Mouse (Mus musculus) forebrain, embryonic 16.5 days (tissue): ENCODE measurements around the gene Unc93b1. TPM values are rescaled to one million over a fixed set of nuclear protein-coding genes. Genes with fewer than 3 reads are reported as not detected.

Experiments used
- ATAC-seq: fragments of 200-750 bp; cut with Nextera tagmentation; 2 replicates; pipeline ENCODE4 v1.8.0; 2017; ENCODE audit warnings: mild to moderate bottlenecking, moderate library complexity
- H3K27ac ChIP-seq: fragments of 300-500 bp; sonication (generic); 2 replicates; pipeline ENCODE4 v1.5.1; 2014; ENCODE audit warnings: low read length, control low read depth
- H3K27me3 ChIP-seq: fragments of 300-500 bp; sonication (generic); replicated peaks from 2 replicates; pipeline ENCODE4 v1.6.1; 2014; ENCODE audit warnings: low read length; ENCODE audit not compliant: control insufficient read depth, insufficient read depth
- H3K36me3 ChIP-seq: fragments of 300-500 bp; sonication (generic); 2 replicates; pipeline ENCODE4 v1.6.1; 2014; ENCODE audit not compliant: control insufficient read depth, insufficient read depth
- H3K4me1 ChIP-seq: fragments of 300-500 bp; sonication (generic); replicated peaks from 2 replicates; pipeline ENCODE4 v1.6.1; 2014; ENCODE audit warnings: low read length; ENCODE audit not compliant: control insufficient read depth, insufficient read depth
- H3K4me2 ChIP-seq: fragments of 300-500 bp; sonication (generic); 2 replicates; pipeline ENCODE4 v1.6.1; 2014; ENCODE audit warnings: mild to moderate bottlenecking, low read length, control low read depth
- H3K4me3 ChIP-seq: fragments of 300-500 bp; sonication (generic); replicated peaks from 2 replicates; pipeline ENCODE4 v1.5.1; 2014; ENCODE audit warnings: mild to moderate bottlenecking, low read length, control low read depth
- H3K9ac ChIP-seq: fragments of 300-500 bp; sonication (generic); replicated peaks from 2 replicates; pipeline ENCODE4 v1.6.1; 2014; ENCODE audit warnings: low read depth, low read length, control low read depth
- H3K9me3 ChIP-seq: fragments of 300-500 bp; sonication (generic); 2 replicates; pipeline ENCODE4 v1.6.1; 2016; ENCODE audit warnings: low read length; ENCODE audit not compliant: control insufficient read depth
- WGBS: fragments of 180-500 bp; shearing (Covaris S2); extraction: QIAGEN DNeasy Blood & Tissue Kit; methylation state at CpG from one replicate; pipeline ENCODE4 v1.1.7; 2014; 5-methylcytosine and 5-hydroxymethylcytosine counted together
- polyA plus RNA-seq: library from polyadenylated mRNA; unstranded; fragments of >200 nt; fragmentation: Nextera tagmentation; extraction: Ambion mirVana; gene quantifications from 2 replicates; pipeline ENCODE4 v1.2.1, GENCODE M21; 2015

The Unc93b1 gene
- polyA plus RNA-seq, 1 experiment from 2014 or later = 7.7 TPM

GRCm38 (mm10) chr19:3996747-3997146 is 61.8 kb downstream of the Unc93b1 start:
- peaks cover 13% of the 10 kb centered on the region for H3K4me1 ChIP-seq
- 81% methylated on average over 8 of the region's 8 CpGs for WGBS
- no peaks in the 10 kb centered on the region for H3K36me3 ChIP-seq
- no peak overlapping the region for H3K4me3 ChIP-seq
- H3K9me3 ChIP-seq = no peaks in the 10 kb centered on the region
- no peak overlapping the region for H3K27ac ChIP-seq
- no peak overlapping the region for H3K9ac ChIP-seq
- H3K27me3 ChIP-seq = no peaks in the 10 kb centered on the region
- no peak overlapping the region for H3K4me2 ChIP-seq
- no peak for ATAC-seq

GRCm38 (mm10) chr19:3997231-3997630 is 62.2 kb downstream of the Unc93b1 start:
- WGBS = 65% methylated on average over 8 of the region's 8 CpGs

GRCm38 (mm10) chr19:3998335-3998734 is 63.3 kb downstream of the Unc93b1 start:
- Histone ChIP-seq H3K4me3 (no peak overlapping the region), H3K36me3 (no peaks in the 10 kb centered on the region), H3K27me3 (no peaks in the 10 kb centered on the region), H3K9me3 (no peaks in the 10 kb centered on the region), H3K9ac (no peak overlapping the region), H3K27ac (no peak overlapping the region), H3K4me1 (peaks cover 13% of the 10 kb centered on the region), H3K4me2 (no peak overlapping the region)
- 68% methylated on average over 8 of the region's 8 CpGs for WGBS
- no peak for ATAC-seq

More at GRCm38 (mm10) chr19:3997231-3997630, 62.2 kb downstream of the Unc93b1 start:
- no peak for ATAC-seq
- Histone ChIP-seq H3K27me3 (no peaks in the 10 kb centered on the region), H3K9ac (no peak overlapping the region), H3K4me3 (no peak overlapping the region), H3K4me1 (peaks cover 13% of the 10 kb centered on the region), H3K9me3 (no peaks in the 10 kb centered on the region), H3K27ac (no peak overlapping the region), H3K4me2 (no peak overlapping the region), H3K36me3 (no peaks in the 10 kb centered on the region)

Other genes with a start within 250 kb of the Unc93b1 start
- 1.8 and 2.3 TPM in 2 replicates for gene Lrp5, start 248.6 kb upstream of the Unc93b1 start, polyA plus RNA-seq
- gene 1810055G02Rik, start 226.9 kb upstream of the Unc93b1 start, polyA plus RNA-seq = 37.2 and 38.7 TPM in 2 replicates
- gene Kmt5b, start 167.8 kb upstream of the Unc93b1 start, polyA plus RNA-seq = 56.7 and 58.5 TPM in 2 replicates
- gene Chka, start 83.4 kb upstream of the Unc93b1 start, polyA plus RNA-seq = 57.5 and 66.7 TPM in 2 replicates
- 9.0 and 11.2 TPM in 2 replicates for gene Tcirg1, start 28.1 kb upstream of the Unc93b1 start, polyA plus RNA-seq
- gene Ndufs8, start 22.4 kb upstream of the Unc93b1 start, polyA plus RNA-seq = 186 and 207 TPM in 2 replicates
- gene Aldh3b1, start 5.4 kb upstream of the Unc93b1 start, polyA plus RNA-seq = 1.2 and 1.4 TPM in 2 replicates
- gene Aldh3b3, start 23.5 kb downstream of the Unc93b1 start, polyA plus RNA-seq = not detected in 2 replicates
- 0.30 and 1.1 TPM in 2 replicates for gene Aldh3b2, start 37.1 kb downstream of the Unc93b1 start, polyA plus RNA-seq
- 1.5 and 1.7 TPM in 2 replicates for gene Acy3, start 51.4 kb downstream of the Unc93b1 start, polyA plus RNA-seq
- gene Tbx10, start 57.6 kb downstream of the Unc93b1 start, polyA plus RNA-seq = not detected in 2 replicates
- 34.0 and 42.1 TPM in 2 replicates for gene Nudt8, start 65.4 kb downstream of the Unc93b1 start, polyA plus RNA-seq
- gene Gm49405, start 65.4 kb downstream of the Unc93b1 start, polyA plus RNA-seq = 6.6 and 9.6 TPM in 2 replicates
- gene Doc2g, start 68.1 kb downstream of the Unc93b1 start, polyA plus RNA-seq = 8.8 and 13.2 TPM in 2 replicates
- 221 and 239 TPM in 2 replicates for gene Ndufv1, start 77.6 kb downstream of the Unc93b1 start, polyA plus RNA-seq
- gene Gstp1, start 102.8 kb downstream of the Unc93b1 start, polyA plus RNA-seq = 402 and 460 TPM in 2 replicates
- gene Gstp2, start 110.8 kb downstream of the Unc93b1 start, polyA plus RNA-seq = 1.1 and 4.1 TPM in 2 replicates
- gene Gstp3, start 124.4 kb downstream of the Unc93b1 start, polyA plus RNA-seq = not detected in 2 replicates
- not detected in 2 replicates for gene Cabp2, start 146.4 kb downstream of the Unc93b1 start, polyA plus RNA-seq
- 76.6 and 80.3 TPM in 2 replicates for gene Cdk2ap2, start 162.0 kb downstream of the Unc93b1 start, polyA plus RNA-seq
- gene Pitpnm1, start 164.8 kb downstream of the Unc93b1 start, polyA plus RNA-seq = 49.6 and 75.5 TPM in 2 replicates
- 91.4 and 91.6 TPM in 2 replicates for gene Aip, start 190.7 kb downstream of the Unc93b1 start, polyA plus RNA-seq
- not detected in 2 replicates for gene Gpr152, start 204.6 kb downstream of the Unc93b1 start, polyA plus RNA-seq
- 0.22 TPM in 1 of 2 replicates, not detected in the other for gene Cabp4, start 208.8 kb downstream of the Unc93b1 start, polyA plus RNA-seq
- 143 and 145 TPM in 2 replicates for gene Coro1b, start 213.4 kb downstream of the Unc93b1 start, polyA plus RNA-seq
- 0.39 TPM in 1 of 2 replicates, not detected in the other for gene Ptprcap, start 218.4 kb downstream of the Unc93b1 start, polyA plus RNA-seq
- 52.6 and 59.8 TPM in 2 replicates for gene Rps6kb2, start 228.2 kb downstream of the Unc93b1 start, polyA plus RNA-seq
- 2.8 and 4.1 TPM in 2 replicates for gene Carns1, start 240.3 kb downstream of the Unc93b1 start, polyA plus RNA-seq